Mouse (Mus musculus) heart, postnatal 14 days (tissue): Measurements from ENCODE around the gene Terb2. TPM values are rescaled to one million over a fixed set of nuclear protein-coding genes. Genes with fewer than 3 reads are reported as not detected.

Experiments
- DNase-seq, 2 experiments: peaks; one replicate each; pipeline ENCODE4 v3.0.0; 2021 to 2022
- intact Hi-C: fragments of 180-260 bp; cut with DNase I; formaldehyde crosslinking; loops from one replicate; pipeline ENCODE4 v1.15.1; 2025
- long read RNA-seq, 2 experiments: library from polyadenylated mRNA; stranded (forward); transcript quantifications; one replicate each; pipeline ENCODE4 v2.0.0; 2021
- total RNA-seq, 2 experiments: library from RNA; stranded (reverse); gene quantifications; 2 replicates each; pipeline ENCODE4 v1.2.3; 2021

Terb2 gene
- total RNA-seq = not detected
- long read RNA-seq, experiment 1 = 0 reads
- long read RNA-seq, experiment 2 = 0 reads

DNA sequence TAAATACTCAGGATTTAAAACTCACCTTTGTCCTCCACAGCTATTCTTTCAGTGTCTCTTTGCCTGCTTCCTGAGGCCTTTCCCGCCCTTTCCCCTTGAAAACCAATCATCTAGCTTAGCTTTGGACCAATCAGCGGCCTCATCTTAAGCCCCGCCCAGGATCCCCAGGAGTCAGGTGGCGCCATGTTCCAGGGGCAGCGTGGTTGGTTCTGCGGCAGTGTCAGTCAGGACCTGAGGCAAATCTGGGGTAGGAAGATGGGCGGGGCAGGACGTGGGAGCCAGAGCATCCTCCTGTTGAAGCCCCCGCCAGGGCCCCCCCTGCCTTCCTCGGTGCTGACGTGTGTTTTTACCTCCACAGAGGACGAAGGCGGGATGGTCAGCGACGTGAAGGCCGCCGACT lies at the start of gene Terb2, which contains the start of gene Patl2:
Gene Terb2, plus strand, starts transcription at position 167 of the 400 bp plus-strand sequence.
Gene Patl2, minus strand, starts transcription at position 84 of the 400 bp plus-strand sequence.
- intact Hi-C loops = no loop called here
- no peak for DNase-seq

DNA sequence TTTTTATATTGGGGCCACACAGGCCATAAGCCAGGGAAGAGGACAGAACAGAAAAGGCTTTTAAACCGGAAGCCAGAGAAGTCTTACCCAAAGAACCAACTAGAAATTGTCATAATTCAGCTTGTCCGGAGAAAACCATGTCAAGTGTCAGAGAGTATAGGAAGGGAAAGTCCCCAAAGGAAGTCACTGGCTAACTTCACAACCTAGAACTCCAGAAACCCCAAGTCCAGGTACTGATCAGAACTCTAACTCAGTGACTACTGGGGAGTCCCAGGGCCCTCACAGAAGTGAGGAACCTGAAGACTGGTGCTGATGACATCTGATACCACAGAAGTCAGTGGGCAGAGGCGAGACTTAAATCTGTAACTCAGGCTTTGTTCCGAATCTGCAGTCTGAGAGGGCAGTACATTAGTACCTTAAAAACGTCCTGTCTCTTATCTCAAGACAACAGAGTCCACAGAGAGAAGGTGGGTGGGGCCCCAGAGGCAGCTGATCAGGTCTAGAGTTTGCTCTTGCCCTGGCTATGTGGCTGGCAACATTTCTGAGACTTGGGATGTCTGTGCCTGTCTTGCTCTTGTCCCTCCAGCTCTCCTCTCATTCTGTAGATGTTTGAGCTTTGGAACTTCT lies 48.1 kb upstream of the Terb2 start:
- intact Hi-C loops = no loop called here
- DNase-seq = no peak

DNA sequence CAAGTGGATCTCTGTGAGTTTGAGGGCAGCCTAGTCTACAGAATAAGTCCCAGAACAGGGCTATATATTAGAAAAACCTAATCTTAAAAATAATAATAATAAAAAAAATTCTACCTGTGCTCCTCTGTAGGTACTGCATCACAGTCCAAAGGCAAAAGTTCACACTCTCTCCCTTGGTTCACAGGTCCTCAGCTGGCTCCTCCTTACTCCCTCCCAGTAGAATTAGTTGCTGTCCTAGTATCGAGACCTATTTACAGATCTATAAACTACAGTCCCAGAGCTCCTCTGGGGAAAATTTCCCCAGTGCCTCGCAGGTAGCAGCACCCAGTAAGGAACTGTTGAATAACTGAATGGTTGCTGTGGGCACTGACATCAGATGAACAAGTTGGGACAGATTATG lies 45.3 kb upstream of the Terb2 start:
- intact Hi-C loops = no loop called here
- no peak for DNase-seq

DNA sequence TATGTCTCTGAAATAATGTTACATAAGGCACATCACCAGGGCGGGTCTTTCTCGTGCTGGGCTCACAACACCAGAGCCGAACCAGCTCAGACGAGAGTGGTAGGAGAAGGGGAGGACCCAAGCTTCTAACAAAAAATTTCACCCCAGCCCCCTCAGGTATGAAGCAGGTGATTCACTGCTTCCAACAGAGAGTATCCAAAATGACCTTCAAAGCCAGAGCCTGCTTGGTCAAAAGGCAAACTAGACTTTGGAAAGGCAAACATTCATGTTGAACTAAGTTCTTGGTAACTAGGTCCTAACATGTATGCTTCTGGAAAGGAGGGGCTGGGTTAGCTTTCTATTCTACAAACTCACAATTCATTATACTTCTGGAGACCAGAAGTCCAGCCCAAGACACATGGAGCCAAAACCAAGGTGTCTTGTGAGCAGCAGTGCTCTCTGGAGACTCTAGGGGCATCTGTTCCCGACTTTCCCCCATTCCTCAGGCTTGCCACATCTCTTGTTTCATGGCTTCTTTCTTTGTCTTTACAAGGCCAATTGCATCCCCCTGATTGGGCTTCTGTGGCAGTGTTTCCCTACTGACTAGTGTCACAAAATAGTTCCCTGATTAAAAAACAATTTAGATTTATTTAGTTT lies 44.6 kb upstream of the Terb2 start:
- DNase-seq = no peak
- intact Hi-C loops = no loop called here

DNA sequence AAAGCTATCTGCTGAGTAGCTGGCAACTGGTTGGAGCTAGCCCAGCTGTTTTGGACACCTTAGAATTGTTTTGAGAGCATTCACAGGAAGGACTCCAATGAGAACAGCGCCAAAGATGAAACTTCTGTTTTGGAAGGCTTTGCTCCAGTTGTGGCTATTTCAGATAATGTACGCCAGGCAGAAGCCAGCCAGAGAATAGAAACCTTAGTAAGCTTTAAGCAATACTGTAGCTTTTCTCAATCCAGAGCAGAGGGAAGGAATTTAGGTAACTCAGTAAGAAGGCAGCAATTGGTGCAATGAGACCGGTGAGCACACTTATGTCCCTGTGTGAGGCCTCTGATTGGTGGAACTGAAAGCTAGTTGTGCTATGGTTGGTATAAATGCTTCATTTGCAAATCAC lies 43.0 kb upstream of the Terb2 start:
- DNase-seq = no peak
- intact Hi-C loops = no loop called here

DNA sequence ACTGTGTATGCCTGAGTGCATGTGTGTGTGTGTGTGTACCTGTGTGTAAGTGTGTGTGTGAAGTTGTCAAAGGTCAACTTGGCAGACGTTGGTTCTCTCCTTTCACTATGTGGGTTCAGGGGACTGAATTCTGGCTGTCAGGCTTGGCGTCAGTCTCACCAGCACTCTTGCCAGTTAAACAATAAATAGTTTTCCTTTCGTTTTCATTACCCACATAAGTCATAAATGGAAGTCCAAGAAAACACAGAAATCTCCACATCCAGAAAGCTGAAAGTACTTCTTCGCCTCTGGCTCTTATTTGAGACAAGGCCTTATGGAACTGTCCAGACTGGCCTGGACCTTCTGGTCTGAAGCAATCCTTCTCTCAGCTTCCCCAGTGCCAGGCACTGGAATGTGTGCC lies 40.3 kb upstream of the Terb2 start:
- intact Hi-C loops = loop anchor here (2.0 kb wide), 1 partner anchor 27 kb away; the partner anchor contains the start of gene Spg11
- no peak for DNase-seq

DNA sequence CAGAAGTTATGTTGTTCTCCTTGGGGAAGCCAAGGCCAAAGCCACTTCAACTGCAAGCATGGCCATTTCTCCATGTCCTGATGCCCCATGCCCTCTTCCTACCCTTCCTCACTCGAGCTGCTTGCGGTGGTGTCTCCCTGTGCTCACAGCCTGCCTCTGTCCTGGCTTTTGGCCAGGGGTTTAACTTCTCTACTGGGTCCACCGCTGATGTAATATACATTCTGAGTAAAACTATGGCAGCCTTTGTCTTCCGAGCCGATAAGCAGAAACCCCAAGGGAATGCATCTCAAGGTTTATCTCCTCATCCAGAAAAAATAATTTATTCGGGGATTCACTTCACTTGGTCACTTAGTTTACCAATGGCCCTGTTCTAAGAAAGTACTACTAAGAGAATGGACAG lies 39.4 kb upstream of the Terb2 start:
- intact Hi-C loops = loop anchor here (2.0 kb wide), 1 partner anchor 28 kb away; the partner anchor contains the start of gene Spg11
- DNase-seq = no peak

DNA sequence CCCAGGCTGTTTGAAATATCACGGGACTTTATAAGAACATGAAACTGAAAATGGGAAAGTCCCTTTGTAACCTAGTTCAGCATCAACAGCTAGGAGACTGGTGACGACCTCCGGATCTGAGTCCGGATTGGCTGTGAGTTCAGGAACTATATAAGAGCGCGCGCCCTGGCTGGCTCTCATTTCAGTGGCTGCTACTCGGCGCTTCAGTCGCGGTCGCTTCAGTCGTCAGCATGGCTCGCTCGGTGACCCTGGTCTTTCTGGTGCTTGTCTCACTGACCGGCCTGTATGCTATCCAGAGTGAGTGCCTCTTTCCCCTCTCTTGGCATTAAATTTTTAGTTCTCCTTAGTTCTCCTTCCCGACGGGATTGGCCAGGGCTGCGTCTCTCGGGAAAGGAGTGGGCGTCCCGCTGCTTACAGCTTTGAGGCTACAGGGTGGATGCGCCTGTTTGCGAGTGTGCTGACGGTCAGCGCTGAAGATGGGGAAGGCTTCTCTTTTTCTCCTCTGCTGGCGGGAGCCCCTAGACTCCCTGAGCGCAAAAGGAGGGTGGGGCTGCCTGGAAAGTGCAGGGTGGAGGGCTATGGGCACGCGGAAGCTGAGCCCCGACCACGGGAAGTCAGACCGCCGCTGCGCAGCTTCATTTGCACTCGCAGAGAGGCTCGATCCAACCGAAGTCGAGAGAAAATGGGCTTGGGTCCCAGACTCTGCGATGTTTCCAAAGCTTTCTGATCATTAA lies 38.4 kb upstream of the Terb2 start, which contains the start of gene B2m:
Gene B2m, plus strand, starts transcription at position 179 of the 734 bp plus-strand sequence.
- peak; percentile 93 to 97 for DNase-seq
- intact Hi-C loops = loop anchor here (2.0 kb wide), 1 partner anchor 29 kb away; the partner anchor contains the start of gene Spg11

DNA sequence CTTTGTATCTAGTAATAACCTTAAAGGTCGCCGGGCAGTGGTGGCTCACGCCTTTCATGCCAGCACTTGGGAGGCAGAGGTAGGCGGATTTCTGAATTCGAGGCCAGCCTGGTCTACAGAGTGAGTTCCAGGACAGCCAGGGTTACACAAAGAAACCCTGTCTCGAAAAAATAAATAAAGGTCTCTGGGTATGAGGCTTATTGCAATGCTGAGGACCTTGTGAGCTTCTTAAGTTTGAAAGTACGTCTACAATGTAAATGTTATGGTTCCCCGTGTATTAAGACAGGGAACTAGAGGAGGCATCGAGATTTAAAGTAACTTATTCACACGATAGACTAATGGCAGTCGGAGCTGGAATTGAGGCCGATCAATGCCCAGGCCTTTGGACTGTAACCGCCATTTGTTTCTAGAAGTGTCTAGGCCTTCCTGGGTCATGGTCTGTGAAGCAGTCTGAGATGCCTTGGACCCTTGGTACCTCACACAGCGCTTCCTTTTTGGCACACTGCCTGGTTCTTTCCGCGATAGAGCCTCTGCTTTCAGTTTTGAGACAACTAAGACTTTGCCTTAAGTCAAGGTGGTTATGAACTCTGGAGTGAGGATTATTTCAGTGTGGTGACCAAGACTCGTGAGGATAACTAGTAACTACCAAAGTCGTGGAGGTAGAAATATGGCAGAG lies 37.7 kb upstream of the Terb2 start:
- DNase-seq = peak; percentile 67 to 75
- intact Hi-C loops = no loop called here

DNA sequence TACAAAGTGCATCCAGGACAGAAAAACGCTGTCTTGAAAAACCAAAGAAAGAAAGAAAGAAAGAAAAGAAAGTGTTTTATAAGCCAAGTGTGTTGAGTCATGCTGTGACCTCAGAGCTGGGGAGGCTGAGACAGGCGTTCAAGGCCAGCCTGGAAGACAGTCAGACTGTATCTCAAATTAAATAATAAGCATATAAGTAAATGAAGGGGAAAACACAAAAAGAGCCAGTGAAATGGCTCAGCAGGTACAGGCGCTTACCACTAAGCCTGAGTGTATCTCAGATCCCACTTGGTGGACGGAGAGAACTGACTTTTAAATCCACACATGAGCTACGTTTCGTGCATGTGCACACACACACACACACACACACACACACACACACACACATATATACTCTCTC lies 36.8 kb upstream of the Terb2 start:
- DNase-seq = no peak
- intact Hi-C loops = no loop called here

DNA sequence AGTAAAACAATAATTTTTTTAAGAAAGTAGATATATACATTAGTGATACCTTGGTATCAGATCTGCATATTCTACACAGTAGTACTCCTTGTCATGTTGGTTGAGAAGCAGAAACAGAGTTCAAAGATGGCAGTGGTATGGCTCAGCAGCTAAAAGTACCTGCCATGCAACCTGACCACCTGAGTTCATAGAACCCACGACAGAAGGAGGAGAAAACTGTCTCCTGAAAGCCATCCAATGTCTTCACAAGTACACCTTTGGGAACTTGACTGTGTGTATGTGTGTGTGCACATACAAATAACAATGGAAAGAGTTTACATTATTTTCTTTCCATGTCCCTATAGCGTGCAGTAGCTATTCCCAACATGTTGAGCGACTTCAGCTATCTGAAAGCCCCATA lies 36.4 kb upstream of the Terb2 start:
- DNase-seq = no peak
- intact Hi-C loops = no loop called here

DNA sequence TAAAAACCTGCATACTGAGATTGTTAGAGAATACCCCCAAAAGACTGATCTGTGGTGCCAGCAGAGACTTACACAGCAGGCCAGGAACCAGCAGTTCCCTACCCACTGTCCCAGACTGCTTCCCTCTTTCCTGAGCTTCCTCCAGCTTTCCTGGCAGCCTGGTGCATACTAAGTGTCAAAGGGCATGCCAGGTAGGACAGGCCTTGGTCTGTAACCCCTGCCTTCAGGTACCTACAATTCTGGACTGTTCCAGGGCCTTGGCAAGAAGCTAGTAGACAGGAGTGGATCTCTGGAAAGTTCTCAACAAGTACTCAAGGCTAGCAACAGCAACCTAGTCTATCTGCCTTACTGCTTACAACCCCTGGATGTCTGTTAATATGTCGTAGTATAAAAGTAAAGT lies 34.9 kb upstream of the Terb2 start:
- intact Hi-C loops = no loop called here
- no peak for DNase-seq

DNA sequence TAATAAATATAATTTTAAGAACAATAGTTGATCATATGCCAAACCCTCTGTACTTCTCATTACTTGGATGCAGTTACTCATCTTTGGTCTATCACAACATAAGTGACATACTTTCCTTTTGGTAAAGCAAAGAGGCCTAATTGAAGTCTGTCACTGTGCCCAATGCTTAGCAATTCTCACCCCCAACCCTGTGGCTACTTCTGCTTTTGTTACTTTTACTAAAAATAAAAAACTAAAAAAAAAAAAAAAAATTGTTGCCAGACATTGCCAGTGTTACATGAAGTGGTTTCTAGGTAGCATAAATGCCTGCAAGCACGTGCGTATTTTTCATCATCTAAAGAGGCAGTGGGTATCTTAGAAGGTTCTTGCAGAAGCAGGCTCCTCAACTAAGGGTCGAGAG lies 33.2 kb upstream of the Terb2 start:
- intact Hi-C loops = no loop called here
- DNase-seq = no peak

DNA sequence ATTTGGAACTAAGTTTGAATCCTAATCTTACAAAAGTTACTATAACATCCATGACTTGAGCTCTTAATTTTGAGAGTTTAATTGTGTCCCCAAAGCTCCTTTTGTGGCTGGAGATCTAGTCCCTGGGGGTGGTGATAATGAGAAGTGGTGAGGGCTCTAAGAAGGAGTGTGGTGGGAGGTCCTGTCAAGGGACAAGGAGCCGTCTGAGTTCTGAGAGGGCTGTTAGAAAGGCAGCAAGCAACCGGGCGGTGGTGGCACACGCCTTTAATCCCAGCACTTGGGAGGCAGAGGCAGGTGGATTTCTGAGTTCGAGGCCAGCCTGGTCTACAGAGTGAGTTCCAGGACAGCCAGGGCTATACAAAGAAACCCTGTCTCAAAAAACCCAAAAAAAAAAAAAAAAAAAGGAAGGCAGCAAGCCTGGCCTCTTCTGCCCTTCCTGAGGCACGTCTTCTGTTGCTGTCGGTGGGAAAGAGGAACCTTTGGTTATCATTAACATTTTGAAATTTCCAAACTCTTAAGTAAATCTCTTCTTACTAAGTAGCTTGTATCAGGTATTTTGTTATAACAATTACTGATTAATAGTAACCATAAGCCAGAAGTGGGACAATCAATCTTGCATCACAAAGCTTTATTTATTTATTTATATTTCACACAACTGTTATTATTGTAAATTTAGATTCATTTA lies 32.2 kb upstream of the Terb2 start:
- DNase-seq = no peak
- intact Hi-C loops = no loop called here

DNA sequence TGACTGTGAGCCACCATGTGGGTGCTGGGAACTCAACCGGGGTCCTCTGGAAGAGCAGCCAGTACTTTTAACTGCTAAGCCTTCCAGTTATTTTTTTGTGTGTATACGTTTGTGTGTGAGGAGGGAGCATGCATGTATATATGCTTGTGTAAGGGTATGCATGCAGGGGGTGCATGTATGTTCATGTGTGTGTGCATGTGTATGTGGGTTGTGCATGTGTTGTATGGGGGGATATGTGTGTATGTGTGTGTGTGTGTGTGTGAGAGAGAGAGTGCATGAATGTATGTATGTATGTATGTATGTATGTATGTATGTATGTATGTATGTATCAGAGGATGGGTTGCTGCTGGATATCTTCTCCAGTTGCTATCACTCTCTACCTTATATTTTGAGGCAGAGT lies 31.6 kb upstream of the Terb2 start:
- DNase-seq = no peak
- intact Hi-C loops = no loop called here

DNA sequence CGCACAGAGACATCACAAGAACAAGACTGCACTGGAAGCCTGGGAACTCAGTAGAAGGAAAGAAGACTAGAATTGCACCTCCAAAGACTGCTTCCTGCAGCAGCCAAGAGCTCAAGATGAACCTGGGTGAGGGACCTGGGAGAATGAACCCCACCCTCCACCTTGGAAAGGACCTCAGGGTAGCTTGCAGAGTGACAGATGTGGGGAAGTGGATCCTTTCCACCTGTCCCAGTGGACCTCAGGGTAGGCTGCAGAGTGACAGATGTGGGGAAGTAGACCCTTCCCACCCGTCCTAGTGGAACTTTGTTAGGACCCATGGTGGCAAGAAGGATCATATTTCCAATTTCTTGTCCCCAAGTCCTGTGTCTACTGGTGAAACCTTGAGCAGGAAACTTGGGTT lies 30.8 kb upstream of the Terb2 start:
- DNase-seq = no peak
- intact Hi-C loops = no loop called here

DNA sequence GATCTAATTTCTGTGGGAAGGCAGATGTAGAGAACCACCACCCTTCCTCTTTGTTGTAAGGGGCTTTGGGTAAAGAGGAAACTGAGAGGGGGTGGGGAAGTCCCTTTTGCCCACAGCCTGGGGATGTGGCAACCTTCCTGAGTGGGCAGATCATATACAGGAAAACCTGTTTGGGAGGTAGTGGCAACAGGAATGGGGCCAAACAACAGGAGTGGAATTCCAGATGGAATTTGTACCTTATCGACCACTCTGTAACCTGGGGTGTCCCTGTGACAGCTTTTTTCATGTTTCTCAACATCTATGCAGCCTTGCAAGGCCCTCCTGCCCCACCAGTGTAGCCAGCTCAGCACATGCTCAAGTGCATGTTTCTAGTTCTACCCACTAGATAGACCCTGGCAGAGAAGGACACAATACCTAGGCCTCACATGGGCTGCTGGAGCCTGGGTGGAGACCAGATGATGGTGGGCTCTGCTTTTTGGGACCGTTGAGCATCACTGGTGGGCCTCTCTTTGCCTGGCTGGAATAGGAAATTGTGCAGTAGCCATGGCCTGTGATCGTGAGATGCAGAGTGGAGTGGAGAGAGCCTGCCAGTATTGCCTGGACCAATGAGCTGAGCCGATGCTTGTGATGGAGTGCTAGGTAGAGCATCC lies 29.9 kb upstream of the Terb2 start:
- intact Hi-C loops = no loop called here
- DNase-seq = no peak

DNA sequence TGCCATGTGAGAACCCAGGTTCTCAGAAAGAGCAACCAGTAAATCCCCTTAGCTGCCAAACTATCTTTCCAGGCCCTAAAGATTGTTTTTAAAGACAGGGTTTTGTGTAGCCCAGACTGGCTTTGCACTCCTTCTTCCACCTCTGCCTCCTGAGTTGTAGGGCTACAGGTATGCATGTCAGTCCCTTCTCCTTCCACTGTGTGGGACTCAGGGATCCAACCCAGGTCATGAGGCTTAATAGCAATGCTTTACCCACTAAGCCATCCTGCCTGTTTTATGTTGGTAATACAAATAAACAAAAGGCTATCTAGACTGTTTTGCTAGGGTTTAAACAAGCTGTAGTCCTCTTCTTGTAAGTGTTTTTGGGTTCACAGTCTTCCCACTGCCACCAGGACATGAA lies 28.5 kb upstream of the Terb2 start:
- DNase-seq = no peak
- intact Hi-C loops = no loop called here

DNA sequence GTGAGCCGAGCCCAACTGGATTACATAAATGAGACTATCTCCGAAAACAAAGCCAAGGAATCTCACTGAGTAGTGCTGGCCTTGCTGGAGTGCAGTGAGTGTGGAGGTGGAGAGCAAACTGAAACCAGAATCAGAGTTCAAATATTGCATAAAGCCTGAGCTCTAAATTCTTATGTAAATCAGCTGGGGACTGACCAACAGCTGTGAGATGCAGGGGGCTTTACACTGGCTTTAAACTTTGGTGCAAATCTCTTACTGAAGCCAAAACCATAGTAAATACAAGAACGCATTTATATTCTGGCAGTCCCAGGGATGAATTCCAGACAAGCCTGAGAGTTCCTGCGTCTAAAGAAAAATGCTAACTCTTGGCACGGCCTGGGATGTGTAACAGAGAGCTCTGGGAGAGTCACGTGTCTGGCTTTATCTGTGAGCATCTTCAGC lies 27.7 kb upstream of the Terb2 start:
- no peak for DNase-seq
- intact Hi-C loops = no loop called here

DNA sequence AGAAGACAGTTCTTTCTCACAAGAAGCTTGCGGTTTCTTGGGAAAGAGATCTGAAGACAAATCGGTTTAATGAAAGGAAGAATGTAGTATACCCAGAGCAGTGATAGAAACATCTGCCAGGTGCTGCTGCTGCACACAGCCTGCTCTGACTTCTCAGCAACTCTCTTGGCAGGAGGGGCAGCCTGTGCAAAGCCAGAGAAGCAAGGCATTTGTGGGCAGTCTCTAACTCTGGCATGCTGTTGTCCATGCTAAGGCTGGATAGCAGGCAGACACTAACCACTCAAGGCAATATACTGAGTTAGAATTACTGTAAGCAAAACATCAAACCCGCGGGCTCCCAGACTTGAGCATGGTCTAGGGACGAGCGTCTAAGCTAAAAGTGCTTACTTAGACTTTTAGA lies 26.4 kb upstream of the Terb2 start:
- intact Hi-C loops = loop anchor here (1.0 kb wide), 1 partner anchor 89 kb away; no protein-coding TSS in a partner anchor
- no peak for DNase-seq
